Mouse (Mus musculus) CH12.LX (cell line): Measurements from ENCODE around the gene Mtfr2.

Experiments
- EP300 ChIP-seq: IDR thresholded peaks from 2 replicates; pipeline ENCODE4 v1.6.1; 2011; ENCODE audit warnings: low read length, improper control_type of control experiment
- RAD21 ChIP-seq: IDR thresholded peaks from 2 replicates; pipeline ENCODE4 v1.6.1; 2011; ENCODE audit warnings: low read depth, mild to moderate bottlenecking, low read length, improper control_type of control experiment, moderate library complexity

- TF ChIP-seq RAD21 = no peak
- TF ChIP-seq EP300 = no peak
Observed at GRCm38 (mm10) chr10:20409181-20409580, 61.6 kb downstream of the Mtfr2 start.
